Mouse (Mus musculus) neural tube, embryonic 12.5 days (tissue): ENCODE measurements around the gene Xkr8. TPM values are rescaled to one million over a fixed set of nuclear protein-coding genes. Genes with fewer than 3 reads are reported as not detected.
"Not testable (repeated sequence)": the region's sequence is repeated elsewhere in the genome, so short reads cannot be mapped to it uniquely, and the experiment has no call there.

Experiments used
- ATAC-seq: fragments of 200-750 bp; cut with Nextera tagmentation; 2 replicates; pipeline ENCODE4 v1.8.0; 2017; ENCODE audit warnings: low read depth, mild to moderate bottlenecking, moderate TSS enrichment, moderate library complexity; ENCODE audit not compliant: low FRiP score
- H3K27ac ChIP-seq: fragments of 300-500 bp; sonication (generic); 2 replicates; pipeline ENCODE4 v1.5.1; 2016
- H3K27me3 ChIP-seq: fragments of 300-500 bp; sonication (generic); replicated peaks from 2 replicates; pipeline ENCODE4 v1.6.1; 2016; ENCODE audit warnings: mild to moderate bottlenecking
- H3K36me3 ChIP-seq: fragments of 300-500 bp; sonication (generic); 2 replicates; pipeline ENCODE4 v1.6.1; 2016; ENCODE audit warnings: mild to moderate bottlenecking
- H3K4me1 ChIP-seq: fragments of 300-500 bp; sonication (generic); 2 replicates; pipeline ENCODE4 v1.6.1; 2016
- H3K4me2 ChIP-seq: fragments of 300-500 bp; sonication (generic); replicated peaks from 2 replicates; pipeline ENCODE4 v1.6.1; 2016; ENCODE audit warnings: mild to moderate bottlenecking
- H3K4me3 ChIP-seq: fragments of 300-500 bp; sonication (generic); 2 replicates; pipeline ENCODE4 v1.5.1; 2016
- H3K9ac ChIP-seq: fragments of 300-500 bp; sonication (generic); 2 replicates; pipeline ENCODE4 v1.6.1; 2016; ENCODE audit warnings: mild to moderate bottlenecking
- H3K9me3 ChIP-seq: fragments of 300-500 bp; sonication (generic); 2 replicates; pipeline ENCODE4 v1.6.1; 2016; ENCODE audit warnings: mild to moderate bottlenecking
- WGBS: fragments of 180-500 bp; shearing (Covaris S2); methylation state at CpG from one replicate; pipeline ENCODE4 v1.1.7; 2016; 5-methylcytosine and 5-hydroxymethylcytosine counted together
- polyA plus RNA-seq: library from polyadenylated mRNA; unstranded; fragments of >200 nt; fragmentation: Nextera tagmentation; extraction: Ambion mirVana; gene quantifications from 2 replicates; pipeline ENCODE4 v1.2.1, GENCODE M21; 2016

Gene Xkr8
- polyA plus RNA-seq, 1 experiment from 2014 or later = 3.4 TPM

- peak within 1 kb of the TSS; percentile 39 for H3K4me3 ChIP-seq
- no peak within 1 kb of the TSS for H3K27ac ChIP-seq
- ATAC-seq = peak; percentile 66; the same call in 1 of the 2 replicates
- no peaks in the 10 kb centered on the region for H3K9me3 ChIP-seq
- WGBS = under 1% methylated on average over 22 of the region's 22 CpGs
- H3K36me3 ChIP-seq = no peaks in the 10 kb centered on the region
- peak within 1 kb of the TSS; percentile 82 for H3K4me2 ChIP-seq
- peaks cover 11% of the 10 kb centered on the region for H3K27me3 ChIP-seq
- H3K9ac ChIP-seq = peak within 1 kb of the TSS; percentile 47
- peaks cover 10% of the 10 kb centered on the region; the same call in 1 of the 2 replicates for H3K4me1 ChIP-seq
These were observed 24.6 kb upstream of the Xkr8 start, which contains the start of gene Smpdl3b for GRCm38 (mm10) chr4:132756974-132757373. Gene Smpdl3b (minus strand): TSS chr4:132757252.

DNA sequence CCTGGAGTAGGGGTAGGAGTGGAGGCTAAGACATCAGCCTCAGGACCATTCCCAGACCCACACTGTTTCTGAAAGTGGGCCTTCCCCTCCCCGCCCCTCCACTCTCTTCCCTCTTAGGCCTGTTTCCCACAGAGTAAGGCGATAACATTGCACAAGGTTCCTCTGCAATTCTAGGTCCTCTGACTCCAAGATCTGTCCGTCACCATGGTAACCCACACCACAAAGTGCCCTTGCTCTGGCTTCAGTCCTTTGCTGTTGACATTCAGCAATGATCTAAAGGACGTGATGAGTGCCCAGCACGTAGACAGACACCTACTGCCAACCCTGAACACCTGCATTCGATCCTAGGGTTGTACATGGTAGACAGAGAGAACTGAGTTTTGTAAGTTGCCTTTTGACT is 20.6 kb upstream of the Xkr8 start:
- Histone ChIP-seq H3K36me3 (no peaks in the 10 kb centered on the region), H3K9ac (no peak overlapping the region), H3K4me3 (no peak overlapping the region), H3K4me1 (peaks cover 10% of the 10 kb centered on the region; the same call in 1 of the 2 replicates), H3K27ac (no peak overlapping the region), H3K27me3 (peaks cover 11% of the 10 kb centered on the region), H3K9me3 (no peaks in the 10 kb centered on the region), H3K4me2 (no peak overlapping the region)
- ATAC-seq = no peak
- 77% methylated on average over 6 of the region's 6 CpGs for WGBS

DNA sequence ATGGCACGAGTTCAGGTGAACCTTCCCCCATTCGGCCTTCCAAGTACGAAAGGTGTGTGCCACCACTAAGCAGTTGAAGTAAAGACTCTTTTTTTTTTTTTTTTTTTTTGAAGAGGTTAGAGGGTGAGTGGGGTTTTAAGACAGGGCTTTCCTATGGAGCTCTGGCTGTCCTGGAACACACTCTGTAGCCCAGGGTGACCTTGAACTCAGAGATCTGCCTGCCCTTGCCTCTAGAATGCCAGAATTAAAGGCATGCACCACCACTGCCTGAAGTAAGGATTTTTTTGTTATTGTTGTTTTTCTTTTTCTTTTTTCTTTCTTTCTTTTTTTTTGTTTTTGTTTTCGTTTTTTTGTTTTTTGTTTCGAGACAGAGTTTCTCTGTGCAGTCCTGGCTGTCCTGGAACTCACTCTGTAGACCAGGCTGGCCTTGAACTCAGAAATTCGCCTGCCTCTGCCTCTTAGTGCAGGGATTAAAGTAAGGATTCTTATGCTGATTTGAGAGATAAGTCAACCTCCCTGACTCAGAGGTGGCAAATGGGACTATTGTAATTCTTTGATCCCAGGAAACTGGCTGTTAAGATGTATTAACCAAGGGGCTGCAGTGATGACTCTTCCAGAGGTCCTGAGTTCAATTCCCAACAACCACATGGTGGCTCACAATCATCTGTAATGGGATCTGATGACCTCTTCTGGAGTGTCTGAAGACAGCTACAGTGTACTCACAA is 17.1 kb upstream of the Xkr8 start:
- H3K4me3 ChIP-seq = no peak overlapping the region
- no peak overlapping the region for H3K27ac ChIP-seq
- no peaks in the 10 kb centered on the region for H3K4me1 ChIP-seq
- no peaks in the 10 kb centered on the region for H3K36me3 ChIP-seq
- 81% methylated on average over 6 of the region's 6 CpGs for WGBS
- no peak overlapping the region for H3K4me2 ChIP-seq
- H3K9me3 ChIP-seq = no peaks in the 10 kb centered on the region
- H3K27me3 ChIP-seq = no peaks in the 10 kb centered on the region
- no peak for ATAC-seq
- no peak overlapping the region for H3K9ac ChIP-seq

GRCm38 (mm10) chr4:132748778-132749177 is 16.4 kb upstream of the Xkr8 start:
- 94% methylated on average over 4 of the region's 4 CpGs for WGBS
- Histone ChIP-seq H3K4me2 (no peak overlapping the region), H3K27me3 (no peaks in the 10 kb centered on the region), H3K9me3 (no peaks in the 10 kb centered on the region), H3K27ac (no peak overlapping the region), H3K36me3 (no peaks in the 10 kb centered on the region), H3K9ac (no peak overlapping the region), H3K4me3 (no peak overlapping the region), H3K4me1 (no peaks in the 10 kb centered on the region)
- no peak for ATAC-seq

DNA sequence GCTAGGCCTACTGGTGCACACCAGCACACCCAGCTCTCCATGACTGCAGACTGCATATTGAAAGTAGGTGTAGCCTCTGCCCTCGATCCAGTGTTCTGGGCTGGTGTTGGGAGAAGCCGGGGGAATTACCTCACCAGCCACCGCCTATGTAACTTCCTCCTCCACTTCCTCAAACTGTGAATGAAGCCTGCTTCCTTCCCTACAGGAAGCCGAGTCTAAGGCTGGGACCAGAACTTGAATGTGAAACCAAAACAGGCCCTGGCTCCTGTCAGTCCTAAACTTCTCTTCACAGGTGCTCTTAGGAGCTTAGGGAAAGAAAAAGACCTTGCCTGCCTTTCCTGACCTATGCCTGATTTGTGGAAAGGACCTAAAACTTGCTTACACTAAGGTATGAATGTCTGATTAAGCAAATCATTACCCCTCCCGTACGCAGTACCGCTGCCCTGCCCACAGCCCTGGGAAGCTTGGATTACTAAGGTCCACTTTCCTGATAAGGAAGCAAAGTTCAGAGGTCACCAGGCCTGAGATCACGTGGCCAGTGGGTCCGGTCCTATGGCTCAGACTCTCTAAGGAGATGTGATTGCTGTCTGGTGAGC is 15.4 kb upstream of the Xkr8 start:
- no peak for ATAC-seq
- Histone ChIP-seq H3K4me1 (no peaks in the 10 kb centered on the region), H3K36me3 (no peaks in the 10 kb centered on the region), H3K9me3 (no peaks in the 10 kb centered on the region), H3K27ac (no peak overlapping the region), H3K4me3 (no peak overlapping the region), H3K9ac (no peak overlapping the region), H3K27me3 (no peaks in the 10 kb centered on the region), H3K4me2 (no peak overlapping the region)
- 81% methylated on average over 9 of the region's 9 CpGs for WGBS

DNA sequence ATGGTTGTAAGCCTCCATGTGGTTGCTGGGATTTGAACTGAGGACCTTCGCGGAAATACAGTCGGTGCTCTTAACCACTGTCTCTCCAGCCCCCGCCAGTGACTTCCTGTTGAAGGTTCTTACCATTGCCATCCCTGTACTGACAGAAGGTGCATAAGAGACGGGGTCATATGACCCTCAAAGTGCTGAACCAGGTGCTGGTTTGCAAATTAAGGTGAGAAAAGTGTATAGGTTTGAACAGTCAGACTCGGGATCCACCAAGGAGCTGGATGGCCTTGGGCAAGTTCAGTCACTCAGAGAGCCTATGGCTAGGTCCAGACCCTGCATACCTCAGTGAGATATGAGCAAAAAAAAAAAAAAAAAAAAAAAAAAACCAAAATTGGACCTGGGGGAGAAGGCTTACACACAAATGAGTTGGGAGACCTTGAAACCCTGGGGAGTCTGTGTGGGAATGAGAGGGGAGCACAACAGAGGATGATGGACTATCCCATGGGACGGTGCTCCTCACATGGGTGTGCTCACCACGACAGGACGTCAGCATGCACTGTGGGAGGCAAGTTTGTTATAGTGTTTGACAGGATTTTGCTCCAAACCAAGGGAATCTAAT is 14.7 kb upstream of the Xkr8 start:
- no peak overlapping the region for H3K9ac ChIP-seq
- H3K36me3 ChIP-seq = no peaks in the 10 kb centered on the region
- no peaks in the 10 kb centered on the region for H3K27me3 ChIP-seq
- 86% methylated on average over 9 of the region's 9 CpGs for WGBS
- no peak overlapping the region for H3K27ac ChIP-seq
- H3K4me2 ChIP-seq = no peak overlapping the region
- no peaks in the 10 kb centered on the region for H3K9me3 ChIP-seq
- ATAC-seq = no peak
- H3K4me1 ChIP-seq = no peaks in the 10 kb centered on the region
- H3K4me3 ChIP-seq = no peak overlapping the region

DNA sequence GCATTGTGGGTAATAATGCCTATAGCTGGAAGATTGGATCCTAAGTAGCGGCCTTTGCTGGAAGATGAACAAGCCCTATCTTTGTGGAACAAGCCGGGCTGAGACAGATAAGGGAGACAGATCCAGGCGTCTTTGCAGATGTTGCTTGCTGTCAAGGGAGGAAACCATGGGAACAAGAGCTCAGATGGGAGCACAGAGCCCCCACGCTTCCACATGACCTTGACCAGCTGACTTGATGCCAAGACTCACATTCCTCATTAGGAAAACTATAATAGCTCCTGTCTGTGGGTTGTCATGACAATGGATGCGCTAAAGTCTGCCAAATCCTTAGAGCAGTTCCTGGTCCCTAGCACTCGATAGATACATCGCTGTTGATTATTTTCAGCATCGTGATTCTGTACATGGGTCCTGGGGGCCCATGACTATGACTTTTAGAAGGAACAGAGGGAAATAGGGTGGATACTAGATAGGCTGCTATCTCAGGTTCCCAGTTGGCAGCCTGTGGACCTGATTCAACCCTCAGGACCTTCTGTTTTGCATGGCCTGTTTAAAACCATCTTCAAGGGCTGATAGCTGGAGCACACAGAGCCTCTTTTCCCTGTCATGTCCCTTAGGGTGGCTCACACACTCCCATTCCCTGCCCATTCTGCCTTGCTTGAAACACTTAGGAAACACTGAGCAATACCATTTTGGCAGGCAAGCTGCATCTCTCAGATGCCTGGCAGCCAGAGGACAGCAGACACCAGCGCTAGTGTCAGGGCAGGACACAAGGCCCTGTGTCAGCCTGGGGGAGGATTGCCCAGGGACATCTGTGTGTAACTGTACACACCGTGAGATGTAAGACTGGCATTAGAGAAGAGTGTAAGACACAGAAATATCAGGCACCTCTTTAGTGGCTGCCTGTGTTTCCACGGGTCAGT is 11.9 kb upstream of the Xkr8 start:
- H3K27ac ChIP-seq = no peak overlapping the region
- H3K4me3 ChIP-seq = no peak overlapping the region
- no peak for ATAC-seq
- no peak overlapping the region for H3K4me2 ChIP-seq
- no peaks in the 10 kb centered on the region for H3K36me3 ChIP-seq
- no peaks in the 10 kb centered on the region for H3K4me1 ChIP-seq
- 87% methylated on average over 11 of the region's 11 CpGs for WGBS
- H3K27me3 ChIP-seq = no peaks in the 10 kb centered on the region
- no peak overlapping the region for H3K9ac ChIP-seq
- no peaks in the 10 kb centered on the region for H3K9me3 ChIP-seq

DNA sequence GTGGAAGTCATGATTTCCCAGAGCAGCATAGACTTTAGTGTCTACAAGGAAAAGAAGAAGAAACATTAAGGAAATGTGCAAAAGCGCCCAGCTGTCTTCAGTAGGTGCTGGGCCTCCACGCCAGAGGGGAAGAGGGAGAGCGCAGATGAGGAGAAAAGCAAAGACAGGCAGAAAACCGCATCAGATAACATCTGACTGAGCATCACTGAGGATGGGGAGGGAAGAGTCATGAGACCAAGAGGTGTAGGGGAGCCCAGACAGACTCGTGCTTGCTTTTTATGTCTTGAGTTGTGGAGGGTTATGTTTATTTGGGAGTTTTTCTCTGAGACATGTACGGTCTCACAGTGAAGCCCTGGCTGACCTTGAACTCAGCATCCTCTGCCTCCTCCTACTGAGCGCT is 9.1 kb upstream of the Xkr8 start:
- H3K9ac ChIP-seq = no peak overlapping the region
- H3K27ac ChIP-seq = no peak overlapping the region
- no peak for ATAC-seq
- H3K36me3 ChIP-seq = no peaks in the 10 kb centered on the region
- no peaks in the 10 kb centered on the region for H3K4me1 ChIP-seq
- H3K9me3 ChIP-seq = no peaks in the 10 kb centered on the region
- no peak overlapping the region for H3K4me3 ChIP-seq
- H3K27me3 ChIP-seq = no peaks in the 10 kb centered on the region
- 90% methylated on average over 7 of the region's 7 CpGs for WGBS
- H3K4me2 ChIP-seq = no peak overlapping the region

- H3K36me3 ChIP-seq, H3K4me3 ChIP-seq, H3K27ac ChIP-seq, H3K4me2 ChIP-seq, ATAC-seq, H3K4me1 ChIP-seq, H3K9me3 ChIP-seq, H3K9ac ChIP-seq, H3K27me3 ChIP-seq: not testable (repeated sequence)
- WGBS = 95% methylated on average over 9 of the region's 9 CpGs
These were observed 4.8 kb upstream of the Xkr8 start for GRCm38 (mm10) chr4:132737154-132737553.

DNA sequence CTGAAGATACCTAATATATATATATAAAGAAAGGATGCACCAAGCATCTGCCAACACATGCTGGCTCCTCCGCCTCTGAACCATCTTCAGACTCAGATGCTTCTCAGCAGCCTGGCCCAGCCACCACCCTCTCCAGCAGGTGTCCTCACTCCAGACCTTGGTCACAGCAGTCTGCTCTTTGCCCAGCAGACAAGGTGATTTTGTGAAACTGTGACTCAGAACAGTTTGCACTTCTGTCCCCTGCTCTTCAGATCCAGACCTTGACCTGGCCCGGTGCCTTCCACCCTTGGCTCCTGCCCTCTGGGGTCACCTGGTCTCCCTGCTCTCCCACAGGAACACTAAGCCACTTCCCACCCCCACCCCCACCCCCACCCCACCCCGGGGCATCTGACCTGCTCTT is 3.5 kb upstream of the Xkr8 start:
- WGBS = 73% methylated on average over 3 of the region's 3 CpGs
- H3K4me1 ChIP-seq = peaks cover 5% of the 10 kb centered on the region; the same call in 1 of the 2 replicates
- H3K9me3 ChIP-seq = no peaks in the 10 kb centered on the region
- ATAC-seq = no peak
- no peaks in the 10 kb centered on the region for H3K27me3 ChIP-seq
- no peak overlapping the region for H3K9ac ChIP-seq
- H3K36me3 ChIP-seq = no peaks in the 10 kb centered on the region
- H3K4me3 ChIP-seq = no peak overlapping the region
- no peak overlapping the region for H3K27ac ChIP-seq
- H3K4me2 ChIP-seq = no peak overlapping the region

DNA sequence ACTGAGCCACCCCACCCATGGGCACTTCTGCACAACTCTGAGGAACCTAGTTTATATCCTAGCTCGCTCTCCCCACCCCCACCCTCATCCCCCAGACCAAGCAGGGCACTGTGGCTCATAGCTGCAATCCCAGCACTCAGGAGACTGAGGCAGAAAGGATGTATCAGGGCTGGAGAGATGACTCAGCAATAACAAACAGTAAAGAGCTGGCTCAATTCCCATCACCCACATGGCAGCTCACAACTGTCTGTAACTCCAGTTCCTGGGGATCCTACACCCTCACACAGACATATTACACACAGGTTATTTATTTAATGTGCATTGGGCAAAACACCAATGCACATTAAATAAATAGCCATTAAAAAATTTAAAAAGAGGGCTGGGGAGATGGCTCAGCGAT is 3.0 kb upstream of the Xkr8 start:
- H3K36me3 ChIP-seq = no peaks in the 10 kb centered on the region
- no peaks in the 10 kb centered on the region for H3K27me3 ChIP-seq
- peaks cover 5% of the 10 kb centered on the region; the same call in 1 of the 2 replicates for H3K4me1 ChIP-seq
- 79% methylated on average over 2 of the region's 2 CpGs for WGBS
- no peak for ATAC-seq
- no peaks in the 10 kb centered on the region for H3K9me3 ChIP-seq
- H3K27ac ChIP-seq = no peak overlapping the region
- H3K9ac ChIP-seq = no peak overlapping the region
- no peak overlapping the region for H3K4me2 ChIP-seq
- H3K4me3 ChIP-seq = no peak overlapping the region

GRCm38 (mm10) chr4:132734766-132735165 is 2.4 kb upstream of the Xkr8 start:
- ATAC-seq = no peak
- Histone ChIP-seq H3K36me3 (no peaks in the 10 kb centered on the region), H3K4me1 (peaks cover 5% of the 10 kb centered on the region; the same call in 1 of the 2 replicates), H3K27ac (no peak overlapping the region), H3K27me3 (no peaks in the 10 kb centered on the region), H3K9me3 (no peaks in the 10 kb centered on the region), H3K4me2 (no peak overlapping the region), H3K9ac (no peak overlapping the region), H3K4me3 (no peak overlapping the region)
- 95% methylated on average over 2 of the region's 2 CpGs for WGBS
